Mouse (Mus musculus) embryonic fibroblast, embryonic 13.5 days (primary cell): ENCODE results near the gene Gm21969.

Source experiments
- CTCF ChIP-seq: IDR thresholded peaks from 2 replicates; pipeline ENCODE4 v1.5.1; 2011; ENCODE audit warnings: mild to moderate bottlenecking, control low read depth, low read length, moderate library complexity, borderline replicate concordance; ENCODE audit not compliant: insufficient read depth
- POLR2A ChIP-seq: IDR thresholded peaks from 2 replicates; pipeline ENCODE4 v1.6.1; 2011; ENCODE audit warnings: low read depth, mild to moderate bottlenecking, control low read depth, low read length, moderate library complexity

DNA sequence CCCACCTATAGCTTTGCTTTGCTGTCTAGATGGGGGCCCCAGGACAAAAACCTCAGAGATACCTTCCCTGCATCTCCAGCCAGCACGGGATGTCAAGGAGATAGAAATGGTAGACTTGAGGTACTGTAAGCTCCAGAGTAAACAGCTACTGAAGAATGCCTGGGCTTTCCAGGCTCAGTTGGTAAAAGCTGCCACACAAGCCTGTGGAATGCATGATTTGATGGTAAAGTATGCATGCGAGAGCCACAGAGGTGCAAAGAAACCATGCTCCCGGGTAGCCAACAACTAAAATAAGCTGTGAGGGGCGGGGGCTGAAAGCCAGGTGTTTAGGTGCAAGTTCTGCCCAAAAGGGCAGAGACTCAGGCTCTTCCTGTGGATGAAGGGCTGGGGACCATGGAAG is 99.9 kb downstream of the Gm21969 start:
- TF ChIP-seq POLR2A (no peak), CTCF (no peak)
